Mouse (Mus musculus): ENCODE data around the gene Mtfr1l. TPM values are rescaled to one million over a fixed set of nuclear protein-coding genes. Genes with fewer than 3 reads are reported as not detected.
A peak's percentile ranks its signal among the peaks of the same experiment; 100 is the strongest.
"Not testable (repeated sequence)": the region's sequence is repeated elsewhere in the genome, so short reads cannot be mapped to it uniquely, and the experiment has no call there.

Gene Mtfr1l
- total RNA-seq, 2 experiments from 2014 or later: 99.4 to 102 TPM

- no peak for DNase-seq
- intact Hi-C loops (cut with DNase I): no loop called here
Measured at GRCm38 (mm10) chr4:134494780-134495545, 40.2 kb downstream of the Mtfr1l start.

- DNase-seq; intact Hi-C loops (cut with DNase I): not testable (repeated sequence)
Measured at GRCm38 (mm10) chr4:134494161-134494560, 41.0 kb downstream of the Mtfr1l start.

GRCm38 (mm10) chr4:134491716-134492115, 43.5 kb downstream of the Mtfr1l start:
- intact Hi-C loops (cut with DNase I): no loop called here
- DNase-seq: no peak

- intact Hi-C loops (cut with DNase I): no loop called here
- no peak for DNase-seq
Measured at GRCm38 (mm10) chr4:134489986-134490665, 45.1 kb downstream of the Mtfr1l start.

- intact Hi-C loops (cut with DNase I): no loop called here
- no peak for DNase-seq
Measured at GRCm38 (mm10) chr4:134488211-134488610, 47.0 kb downstream of the Mtfr1l start.

- intact Hi-C loops (cut with DNase I): no loop called here
- no peak for DNase-seq
Measured at GRCm38 (mm10) chr4:134485151-134485900, 49.9 kb downstream of the Mtfr1l start.

GRCm38 (mm10) chr4:134484231-134484630, 51.0 kb downstream of the Mtfr1l start:
- intact Hi-C loops (cut with DNase I): no loop called here
- DNase-seq: no peak

- intact Hi-C loops (cut with DNase I): no loop called here
- DNase-seq: no peak
Measured at GRCm38 (mm10) chr4:134483696-134484095, 51.5 kb downstream of the Mtfr1l start.

GRCm38 (mm10) chr4:134483078-134483688, 52.0 kb downstream of the Mtfr1l start:
- intact Hi-C loops (cut with DNase I): no loop called here
- DNase-seq: no peak

GRCm38 (mm10) chr4:134482442-134482841, 52.7 kb downstream of the Mtfr1l start:
- intact Hi-C loops (cut with DNase I): no loop called here

GRCm38 (mm10) chr4:134481270-134481669, 53.9 kb downstream of the Mtfr1l start:
- intact Hi-C loops (cut with DNase I): no loop called here
- DNase-seq: no peak

More at GRCm38 (mm10) chr4:134482442-134482841, 52.7 kb downstream of the Mtfr1l start:
- DNase-seq: no peak

- intact Hi-C loops (cut with DNase I): no loop called here
Measured at GRCm38 (mm10) chr4:134480864-134481263, 54.3 kb downstream of the Mtfr1l start.

GRCm38 (mm10) chr4:134479839-134480238, 55.3 kb downstream of the Mtfr1l start:
- intact Hi-C loops (cut with DNase I): loop anchor here (2.0 kb wide), 1 partner anchor 83 kb away; the partner anchor contains the start of gene Pafah2
- DNase-seq: no peak

More at GRCm38 (mm10) chr4:134480864-134481263, 54.3 kb downstream of the Mtfr1l start:
- peak; percentile 77 for DNase-seq

- intact Hi-C loops (cut with DNase I): loop anchor here (2.0 kb wide), 1 partner anchor 81 kb away; the partner anchor contains the start of gene Pafah2
- DNase-seq: peak; percentile 93
Measured at GRCm38 (mm10) chr4:134478031-134478430, 57.2 kb downstream of the Mtfr1l start.

GRCm38 (mm10) chr4:134476899-134477298, 58.3 kb downstream of the Mtfr1l start:
- intact Hi-C loops (cut with DNase I): no loop called here
- DNase-seq: no peak

Small RNA genes lying within 50 kb of the gene (microRNA-seq; reads per million reads assigned to microRNA genes)
- not detected for gene Mir6403

Other genes starting within 250 kb of the Mtfr1l start
- 10 to 100 TPM; 36.9 to 39.7 TPM for gene Pdik1l, start 247.5 kb downstream of the Mtfr1l start, total RNA-seq (2021)
- under 1 TPM; 0.44 to 0.46 TPM for gene Trim63, start 220.3 kb downstream of the Mtfr1l start, total RNA-seq (2021)
- gene Slc30a2, start 192.2 kb downstream of the Mtfr1l start, total RNA-seq (2021): not detected
- 1 to 10 TPM; 3.9 to 4.1 TPM for gene Extl1, start 151.5 kb downstream of the Mtfr1l start, total RNA-seq (2021)
- gene Pafah2, start 139.1 kb downstream of the Mtfr1l start, total RNA-seq (2021): 10 to 100 TPM; 12.7 to 14.1 TPM
- gene Stmn1, start 67.1 kb downstream of the Mtfr1l start, total RNA-seq (2021): 1,000 to 10,000 TPM; 3,425 to 3,590 TPM
- gene Paqr7, start 38.7 kb downstream of the Mtfr1l start, total RNA-seq (2021): 10 to 100 TPM; 30.7 to 31.7 TPM
- 1 to 10 TPM; 1.4 to 1.8 TPM for gene Aunip, start 24.4 kb downstream of the Mtfr1l start, total RNA-seq (2021)
- 10 to 100 TPM; 30.2 to 30.4 TPM for gene Selenon, start 16.8 kb upstream of the Mtfr1l start, total RNA-seq (2021)
- 10 to 100 TPM; 12.2 to 13.7 TPM for gene Man1c1, start 168.9 kb upstream of the Mtfr1l start, total RNA-seq (2021)
- 1 to 10 TPM; 1.9 to 4.1 TPM for gene Ldlrap1, start 232.6 kb upstream of the Mtfr1l start, total RNA-seq (2021)

Data from left cerebral cortex, postnatal 4 days (tissue).